Mouse (Mus musculus): Measurements from ENCODE around the gene Homer1. TPM values are rescaled to one million over a fixed set of nuclear protein-coding genes. Genes with fewer than 3 reads are reported as not detected.
A peak's percentile ranks its signal among the peaks of the same experiment; 100 is the strongest.

The Homer1 gene
- polyA plus RNA-seq, 1 experiment, result 27.4 TPM

DNA sequence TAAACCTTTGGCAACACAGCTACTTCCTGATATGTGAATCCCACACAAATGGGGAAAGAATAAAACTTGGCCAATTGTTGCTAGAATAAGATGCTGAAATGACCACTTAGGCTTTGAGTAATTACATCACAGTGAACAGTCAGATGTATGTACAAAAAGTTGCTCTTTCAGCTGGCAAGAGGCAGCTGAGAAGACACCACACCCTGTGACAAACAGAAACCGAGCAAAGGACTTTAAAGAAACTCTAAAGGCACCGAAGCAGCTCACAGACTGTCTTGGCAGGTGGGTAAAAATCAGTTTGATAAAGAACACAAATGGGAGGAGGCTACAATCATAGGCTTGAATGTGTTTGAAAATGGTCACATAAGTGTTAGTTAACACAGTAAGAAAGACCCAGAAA lies 1.6 kb downstream of the Homer1 start:
- H3K4me1 ChIP-seq (ENCODE audit: control insufficient read depth, insufficient read depth, low read length), result no peaks in the 10 kb centered on the region
- no peak overlapping the region for H3K4me3 ChIP-seq (ENCODE audit: low read depth, low read length)
- no peak for TF ChIP-seq EP300 (IDR thresholded peaks at IDR 0.05; ENCODE audit: insufficient read depth, low read depth, low read length)
- no peak for TF ChIP-seq POLR2A (IDR thresholded peaks at IDR 0.05; ENCODE audit: insufficient read depth, low read length)
- no peak for TF ChIP-seq CTCF (IDR thresholded peaks at IDR 0.05; ENCODE audit: low read depth, low read length)
- H3K9me3 ChIP-seq (replicated peaks; ENCODE audit: control insufficient read depth, insufficient read depth, low read length, poor library complexity, severe bottlenecking), result no peaks in the 10 kb centered on the region
- no peaks in the 10 kb centered on the region for H3K27me3 ChIP-seq (ENCODE audit: control insufficient read depth, insufficient read depth, low read length, poor library complexity, severe bottlenecking)
- no peak overlapping the region for H3K27ac ChIP-seq (ENCODE audit: insufficient read depth, low read length)
- no peaks in the 10 kb centered on the region for H3K36me3 ChIP-seq (ENCODE audit: control insufficient read depth, insufficient read depth, low read length, poor library complexity, severe bottlenecking)
- H3K9ac ChIP-seq (ENCODE audit: low read depth, poor library complexity, severe bottlenecking), result no peak overlapping the region

DNA sequence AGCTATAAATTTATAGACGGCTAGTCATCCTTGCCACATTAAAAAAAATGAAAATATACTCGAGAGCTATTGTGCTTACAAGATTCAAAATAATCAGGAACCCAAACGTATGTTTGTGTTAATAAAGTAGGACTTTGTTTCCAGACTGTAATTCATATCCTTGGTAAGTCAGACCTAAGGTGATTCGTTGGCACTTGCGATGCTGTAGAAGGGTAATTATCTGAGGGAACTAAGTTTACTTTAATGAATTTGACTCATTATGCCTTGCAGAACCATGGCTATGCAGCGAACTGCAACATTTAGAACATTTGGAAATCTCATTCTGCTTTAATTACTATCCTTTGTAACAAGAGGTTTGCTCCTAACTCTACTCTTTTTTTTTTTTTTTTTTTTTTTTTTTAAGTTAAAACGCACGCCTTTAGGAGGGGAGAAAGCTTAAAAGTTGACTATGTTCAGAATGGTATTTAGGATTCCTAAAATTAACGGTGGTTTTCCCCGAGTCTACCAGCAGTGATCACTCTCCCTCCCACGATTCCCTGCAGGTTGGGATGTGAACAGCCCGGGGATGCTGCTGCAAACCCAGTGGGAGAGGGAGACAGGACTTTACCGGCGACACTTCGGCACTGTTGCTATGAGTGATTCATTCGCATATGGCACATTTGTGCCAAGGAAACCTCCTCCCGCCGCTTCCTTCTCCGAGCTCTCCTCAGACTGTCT lies 3.6 kb downstream of the Homer1 start:
- Histone ChIP-seq H3K4me3 (ENCODE audit: low read depth, low read length) (peak overlapping the region; percentile 88), H3K27ac (ENCODE audit: insufficient read depth, low read length) (peak overlapping the region; percentile 40; the same call in 1 of the 2 replicates), H3K36me3 (ENCODE audit: control insufficient read depth, insufficient read depth, low read length, poor library complexity, severe bottlenecking) (no peaks in the 10 kb centered on the region), H3K27me3 (ENCODE audit: control insufficient read depth, insufficient read depth, low read length, poor library complexity, severe bottlenecking) (no peaks in the 10 kb centered on the region), H3K4me1 (ENCODE audit: control insufficient read depth, insufficient read depth, low read length) (no peaks in the 10 kb centered on the region), H3K9ac (ENCODE audit: low read depth, poor library complexity, severe bottlenecking) (peak overlapping the region; percentile 88), H3K9me3 (replicated peaks; ENCODE audit: control insufficient read depth, insufficient read depth, low read length, poor library complexity, severe bottlenecking) (no peaks in the 10 kb centered on the region)
- no peak for TF ChIP-seq POLR2A (IDR thresholded peaks at IDR 0.05; ENCODE audit: insufficient read depth, low read length)
- TF ChIP-seq EP300 (IDR thresholded peaks at IDR 0.05; ENCODE audit: insufficient read depth, low read depth, low read length), result no peak
- TF ChIP-seq CTCF (IDR thresholded peaks at IDR 0.05; ENCODE audit: low read depth, low read length), result no peak

DNA sequence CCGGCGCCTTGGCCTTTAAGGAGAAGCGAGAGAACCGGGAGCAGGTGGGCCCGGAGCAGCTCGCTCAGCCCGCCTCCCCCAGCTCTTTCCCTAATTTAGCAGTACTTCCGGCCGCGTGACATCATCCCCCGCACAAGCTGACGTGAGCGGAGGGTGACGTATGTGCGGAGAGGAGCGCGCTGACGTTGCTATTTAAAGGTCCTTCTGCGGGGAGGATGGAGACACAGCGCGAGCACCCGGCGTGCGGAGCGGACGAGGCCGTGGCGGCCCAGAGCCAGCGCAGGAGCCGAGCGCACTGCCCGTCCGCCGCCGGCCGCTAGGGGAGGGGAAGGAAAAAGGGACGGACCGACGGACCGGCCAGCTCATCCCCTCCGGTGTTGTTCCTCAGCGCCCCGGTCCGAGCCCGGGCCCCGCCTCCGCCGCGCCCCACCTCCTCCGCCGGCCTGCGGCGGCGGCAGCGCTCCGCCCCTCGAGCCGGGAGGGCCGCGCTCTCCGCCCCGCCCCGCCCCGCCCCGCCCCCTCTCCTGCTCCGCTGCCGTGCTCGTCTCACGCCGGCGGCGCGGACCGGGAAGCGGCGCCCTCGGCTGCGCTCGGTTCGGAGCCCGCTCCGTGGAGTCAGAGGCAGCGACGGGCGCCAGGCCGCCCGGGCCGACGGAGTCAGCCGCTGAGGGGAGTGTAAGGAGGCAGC lies 4.3 kb downstream of the Homer1 start:
- no peaks in the 10 kb centered on the region for H3K4me1 ChIP-seq (ENCODE audit: control insufficient read depth, insufficient read depth, low read length)
- no peaks in the 10 kb centered on the region for H3K27me3 ChIP-seq (ENCODE audit: control insufficient read depth, insufficient read depth, low read length, poor library complexity, severe bottlenecking)
- TF ChIP-seq EP300 (IDR thresholded peaks at IDR 0.05; ENCODE audit: insufficient read depth, low read depth, low read length), result no peak
- TF ChIP-seq CTCF (IDR thresholded peaks at IDR 0.05; ENCODE audit: low read depth, low read length), result no peak
- peak; percentile 19 for TF ChIP-seq POLR2A (IDR thresholded peaks at IDR 0.05; ENCODE audit: insufficient read depth, low read length)
- peak overlapping the region; percentile 88 for H3K9ac ChIP-seq (ENCODE audit: low read depth, poor library complexity, severe bottlenecking)
- H3K27ac ChIP-seq (ENCODE audit: insufficient read depth, low read length), result peak overlapping the region; percentile 60
- H3K9me3 ChIP-seq (replicated peaks; ENCODE audit: control insufficient read depth, insufficient read depth, low read length, poor library complexity, severe bottlenecking), result no peaks in the 10 kb centered on the region
- H3K4me3 ChIP-seq (ENCODE audit: low read depth, low read length), result peak overlapping the region; percentile 92
- no peaks in the 10 kb centered on the region for H3K36me3 ChIP-seq (ENCODE audit: control insufficient read depth, insufficient read depth, low read length, poor library complexity, severe bottlenecking)

DNA sequence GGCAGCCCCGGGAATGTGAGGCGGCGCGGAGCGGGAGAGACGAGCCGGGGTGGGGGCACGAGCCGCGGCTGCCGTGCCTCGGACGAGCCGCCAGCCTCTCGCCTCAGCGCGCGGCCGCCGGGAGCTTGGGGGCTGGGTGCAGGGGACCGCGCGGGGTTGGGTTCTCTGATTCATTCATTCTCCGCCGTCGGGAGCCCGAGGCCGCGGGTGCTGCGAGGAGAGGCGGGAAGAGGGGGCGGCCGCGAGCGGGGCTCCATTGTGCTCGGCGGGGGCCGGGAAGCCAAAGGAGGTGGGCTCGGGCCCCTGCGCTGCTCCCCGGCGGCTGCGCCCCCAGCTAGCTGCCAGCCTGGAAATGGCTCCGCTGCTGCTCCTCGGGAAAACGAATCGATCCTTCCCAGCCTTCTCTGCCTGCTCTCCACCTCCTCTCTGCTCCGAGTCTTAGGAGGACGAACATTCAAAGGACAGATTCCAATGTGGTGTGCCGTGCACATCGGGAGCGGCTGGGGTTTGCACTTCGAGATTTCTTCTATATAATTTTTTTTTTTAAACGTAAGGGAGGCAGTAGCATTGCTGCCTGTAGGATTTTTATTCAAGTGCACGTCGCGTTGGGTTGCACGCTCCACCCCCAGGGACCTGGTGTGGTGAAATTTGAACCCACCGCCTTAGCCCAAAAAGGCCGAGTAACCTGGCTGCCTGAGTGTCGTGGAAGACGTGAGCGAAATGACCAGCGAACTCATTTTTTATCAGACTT lies 5.0 kb downstream of the Homer1 start:
- peak overlapping the region; percentile 92 for H3K4me3 ChIP-seq (ENCODE audit: low read depth, low read length)
- H3K27ac ChIP-seq (ENCODE audit: insufficient read depth, low read length), result no peak overlapping the region
- no peaks in the 10 kb centered on the region for H3K4me1 ChIP-seq (ENCODE audit: control insufficient read depth, insufficient read depth, low read length)
- TF ChIP-seq CTCF (IDR thresholded peaks at IDR 0.05; ENCODE audit: low read depth, low read length), result no peak
- no peak for TF ChIP-seq EP300 (IDR thresholded peaks at IDR 0.05; ENCODE audit: insufficient read depth, low read depth, low read length)
- TF ChIP-seq POLR2A (IDR thresholded peaks at IDR 0.05; ENCODE audit: insufficient read depth, low read length), result no peak
- H3K9me3 ChIP-seq (replicated peaks; ENCODE audit: control insufficient read depth, insufficient read depth, low read length, poor library complexity, severe bottlenecking), result no peaks in the 10 kb centered on the region
- peak overlapping the region; percentile 88 for H3K9ac ChIP-seq (ENCODE audit: low read depth, poor library complexity, severe bottlenecking)
- H3K27me3 ChIP-seq (ENCODE audit: control insufficient read depth, insufficient read depth, low read length, poor library complexity, severe bottlenecking), result no peaks in the 10 kb centered on the region
- H3K36me3 ChIP-seq (ENCODE audit: control insufficient read depth, insufficient read depth, low read length, poor library complexity, severe bottlenecking), result no peaks in the 10 kb centered on the region

DNA sequence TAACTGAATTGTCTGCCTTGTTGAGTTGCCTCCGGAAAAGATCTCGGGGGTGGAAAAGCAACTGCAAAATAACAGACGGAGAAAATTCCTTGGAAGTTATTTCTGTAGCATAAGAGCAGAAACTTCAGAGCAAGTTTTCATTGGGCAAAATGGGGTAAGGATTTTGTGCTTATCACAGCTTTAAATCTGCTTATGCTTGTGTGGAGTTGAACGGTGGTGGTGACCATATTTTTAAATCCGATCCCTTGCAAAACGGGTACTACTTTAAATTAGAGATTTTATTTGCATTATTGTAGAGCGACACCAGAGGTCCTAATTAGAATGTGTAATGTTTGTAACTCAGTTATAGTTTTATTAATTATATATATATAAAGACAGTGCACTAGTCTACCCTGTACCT lies 5.7 kb downstream of the Homer1 start:
- Histone ChIP-seq H3K36me3 (ENCODE audit: control insufficient read depth, insufficient read depth, low read length, poor library complexity, severe bottlenecking) (no peaks in the 10 kb centered on the region), H3K9ac (ENCODE audit: low read depth, poor library complexity, severe bottlenecking) (peak overlapping the region; percentile 88), H3K27me3 (ENCODE audit: control insufficient read depth, insufficient read depth, low read length, poor library complexity, severe bottlenecking) (no peaks in the 10 kb centered on the region), H3K4me1 (ENCODE audit: control insufficient read depth, insufficient read depth, low read length) (no peaks in the 10 kb centered on the region), H3K27ac (ENCODE audit: insufficient read depth, low read length) (no peak overlapping the region), H3K4me3 (ENCODE audit: low read depth, low read length) (no peak overlapping the region), H3K9me3 (replicated peaks; ENCODE audit: control insufficient read depth, insufficient read depth, low read length, poor library complexity, severe bottlenecking) (no peaks in the 10 kb centered on the region)
- TF ChIP-seq POLR2A (IDR thresholded peaks at IDR 0.05; ENCODE audit: insufficient read depth, low read length) (no peak), EP300 (IDR thresholded peaks at IDR 0.05; ENCODE audit: insufficient read depth, low read depth, low read length) (no peak), CTCF (IDR thresholded peaks at IDR 0.05; ENCODE audit: low read depth, low read length) (no peak)

All from ES-Bruce4 (cell line).